Mouse (Mus musculus): ENCODE measurements at regions not wholly inside any gene's neighbourhood (a gene's known extent, or its start where the extent isn't known, plus 50 kb on each side); places are given as distances from the start of the nearest gene placed in this dataset.

DNA sequence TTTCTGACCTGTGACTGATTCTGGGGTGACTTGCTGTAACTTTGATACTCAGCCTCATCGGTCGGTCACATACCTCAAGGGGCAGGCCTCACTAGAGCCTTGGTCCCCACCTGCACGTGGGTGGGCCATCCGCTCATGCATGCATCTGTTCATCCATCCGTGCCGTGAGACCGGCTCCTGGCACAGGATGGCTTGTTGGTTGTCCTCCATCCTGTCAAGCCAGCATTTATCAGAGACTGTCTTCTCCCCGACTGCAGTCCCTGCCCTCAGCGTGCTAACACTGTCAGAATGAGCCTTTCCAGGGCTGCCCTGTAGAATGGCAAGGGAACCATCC lies 146.2 kb upstream of the Rybp start:
- no peak for TF ChIP-seq CTCF (IDR thresholded peaks at IDR 0.05; ENCODE audit: extremely low read depth, insufficient read depth, low read length)
- TF ChIP-seq POLR2A (IDR thresholded peaks at IDR 0.05; ENCODE audit: extremely low read depth, insufficient read depth, low read length): no peak

Data from cortical plate, adult 2 months (tissue).